Mouse (Mus musculus) stomach, postnatal 0 days (tissue): ENCODE data around the gene Tas1r1.

ENCODE experiments used
- CTCF ChIP-seq: IDR thresholded peaks from 2 replicates; pipeline ENCODE4 v1.5.1; 2016; ENCODE audit warnings: antibody characterized with exemption, low read depth, mild to moderate bottlenecking, moderate library complexity
- EP300 ChIP-seq: optimal IDR thresholded peaks from 2 replicates; pipeline ENCODE3; 2016; ENCODE audit warnings: antibody characterized with exemption

- no peak for TF ChIP-seq CTCF
- no peak for TF ChIP-seq EP300
Observed at GRCm38 (mm10) chr4:151986650-151987049, 51.7 kb downstream of the Tas1r1 start.
